ENCODE assay signal across 11 mouse cellular contexts in the genomic region with DNA sequence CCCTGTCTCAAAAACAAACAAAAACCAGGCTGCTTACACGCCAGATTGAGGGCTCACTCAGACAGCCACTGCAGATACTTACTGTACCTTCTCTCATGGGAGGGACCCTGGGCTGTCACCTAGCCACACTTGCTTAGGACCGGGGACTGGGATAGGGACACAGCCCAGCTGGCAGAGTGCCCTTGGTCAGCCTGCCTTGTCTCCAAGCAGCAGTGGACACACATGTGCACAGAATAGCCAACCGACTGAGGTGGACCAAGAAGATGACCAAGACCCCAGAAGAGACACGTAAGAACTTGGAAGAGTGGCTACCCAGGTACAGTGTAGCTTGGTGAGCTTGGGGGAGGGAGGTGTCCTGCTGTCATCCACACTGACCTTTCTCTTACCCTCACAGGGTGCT. TPM values are rescaled to one million over a fixed set of nuclear protein-coding genes. Genes with fewer than 3 reads are reported as not detected.
DNase-seq lines count a peak whose midpoint lies in the region; ATAC-seq lines count a peak whose summit lies in the region.
"Had no signal": no experiment of that assay in that cellular context is flagged by ENCODE, and none has a peak within 500 bp of the region (broad histone marks: within the 10 kb centered on the region; RNA-seq: fewer than 3 reads in every experiment).

No protein-coding gene starts in this region.

- no peak overlapping the region for H3K4me2 ChIP-seq in kidney, embryonic 16.5 days (replicated peaks; ENCODE audit: low read depth, low read length)
- H3K4me2 ChIP-seq in heart, embryonic 16.5 days (ENCODE audit: low read depth, low read length) = no peak overlapping the region
- H3K4me2 ChIP-seq in stomach, embryonic 14.5 days (replicated peaks; ENCODE audit: low read depth, low read length) = no peak overlapping the region
- H3K4me2 ChIP-seq: liver, embryonic 11.5 days; neural tube, embryonic 12.5 days had no signal

- DNase-seq in kidney, adult 18-20 months = no peak
- DNase-seq in kidney, postnatal 4 days = peak; percentile 46 to 61
- no peak for DNase-seq in embryo, embryonic 9.5 days (ENCODE audit: extremely low spot score)
- DNase-seq in thymus, postnatal 25 days = no peak

- no peaks in the 10 kb centered on the region for H3K9me3 ChIP-seq in kidney, embryonic 16.5 days (ENCODE audit: low read length)
- H3K9me3 ChIP-seq in heart, embryonic 16.5 days (replicated peaks; ENCODE audit: control insufficient read depth, low read length) = no peaks in the 10 kb centered on the region
- no peaks in the 10 kb centered on the region for H3K9me3 ChIP-seq in stomach, embryonic 14.5 days (ENCODE audit: control insufficient read depth, low read depth, low read length)
- H3K9me3 ChIP-seq: neural tube, embryonic 12.5 days had no signal

- H3K9ac ChIP-seq in kidney, embryonic 16.5 days (replicated peaks; ENCODE audit: low read length) = no peak overlapping the region
- no peak overlapping the region for H3K9ac ChIP-seq in heart, embryonic 16.5 days (ENCODE audit: low read length)
- H3K9ac ChIP-seq in stomach, embryonic 14.5 days (replicated peaks; ENCODE audit: low read depth, low read length) = no peak overlapping the region
- H3K9ac ChIP-seq: neural tube, embryonic 12.5 days had no signal

- no peaks in the 10 kb centered on the region for H3K27me3 ChIP-seq in kidney, embryonic 16.5 days (ENCODE audit: insufficient read depth, low read length)
- H3K27me3 ChIP-seq in heart, embryonic 16.5 days (ENCODE audit: control insufficient read depth, insufficient read depth, low read length) = 0 out of 2 replicates have a peak, but pooled peaks cover 3% of the 10 kb centered on the region
- H3K27me3 ChIP-seq in stomach, embryonic 14.5 days (ENCODE audit: control insufficient read depth, insufficient read depth, low read length) = no peaks in the 10 kb centered on the region
- H3K27me3 ChIP-seq: neural tube, embryonic 12.5 days had no signal

- no peak for ATAC-seq in kidney, embryonic 16.5 days (ENCODE audit: low FRiP score, low TSS enrichment)
- no peak for ATAC-seq in heart, embryonic 16.5 days (replicated peaks; ENCODE audit: extremely low read depth, insufficient read depth, low FRiP score)
- 0 out of 2 replicates have a peak, but pooled peaks have one; percentile 7 for ATAC-seq in stomach, embryonic 14.5 days (ENCODE audit: insufficient number of reproducible peaks, insufficient read depth, low FRiP score, low read depth)
- ATAC-seq: forebrain, embryonic 14.5 days had no signal

- H3K4me1 ChIP-seq in kidney, embryonic 16.5 days (ENCODE audit: insufficient read depth, low read length) = peaks cover 22% of the 10 kb centered on the region
- peaks cover 20% of the 10 kb centered on the region for H3K4me1 ChIP-seq in heart, embryonic 16.5 days (ENCODE audit: control insufficient read depth, insufficient read depth, low read length)
- H3K4me1 ChIP-seq in stomach, embryonic 14.5 days (ENCODE audit: control insufficient read depth, insufficient read depth, low read length) = peaks cover 19% of the 10 kb centered on the region; the same call in 1 of the 2 replicates

- no peak overlapping the region for H3K4me3 ChIP-seq in kidney, embryonic 16.5 days (ENCODE audit: low read length)
- no peak overlapping the region for H3K4me3 ChIP-seq in heart, embryonic 16.5 days (ENCODE audit: low read length)
- no peak overlapping the region for H3K4me3 ChIP-seq in stomach, embryonic 14.5 days (ENCODE audit: low read depth, low read length)
- H3K4me3 ChIP-seq: neural tube, embryonic 12.5 days had no signal

- H3K27ac ChIP-seq in kidney, embryonic 16.5 days (ENCODE audit: low read length) = peak overlapping the region; percentile 33
- peak overlapping the region; percentile 54 for H3K27ac ChIP-seq in heart, embryonic 16.5 days (ENCODE audit: low read length)
- peak overlapping the region; percentile 85 for H3K27ac ChIP-seq in stomach, embryonic 14.5 days (ENCODE audit: low read length)

- peaks cover 13% of the 10 kb centered on the region for H3K36me3 ChIP-seq in kidney, embryonic 16.5 days (ENCODE audit: insufficient read depth, low read length)
- H3K36me3 ChIP-seq in heart, embryonic 16.5 days (ENCODE audit: control insufficient read depth, insufficient read depth) = no peaks in the 10 kb centered on the region
- peaks cover 6% of the 10 kb centered on the region; the same call in 1 of the 2 replicates for H3K36me3 ChIP-seq in stomach, embryonic 14.5 days (ENCODE audit: control insufficient read depth, insufficient read depth, low read length)
- H3K36me3 ChIP-seq: neural tube, embryonic 12.5 days had no signal

- 78% methylated on average over 4 of the region's 4 CpGs for WGBS in kidney, embryonic 16.5 days
- 76% methylated on average over 4 of the region's 4 CpGs for WGBS in heart, embryonic 16.5 days
- WGBS in stomach, embryonic 14.5 days = 79% methylated on average over 4 of the region's 4 CpGs

RNA-seq across cellular contexts. Expression of a gene that starts 5.7 kb away (rescaled TPM):
- 23.1 TPM in 2 replicates for polyA plus RNA-seq in kidney, embryonic 16.5 days (2015; fragmentation: Nextera tagmentation; extraction: Ambion mirVana)
- polyA plus RNA-seq in heart, embryonic 16.5 days (2015; fragmentation: Nextera tagmentation; extraction: Ambion mirVana) = 11.2 and 12.7 TPM in 2 replicates
- 18.1 and 19.6 TPM in 2 replicates for polyA plus RNA-seq in stomach, embryonic 14.5 days (2014; fragmentation: Nextera tagmentation; extraction: Ambion mirVana)

RNA-seq across cellular contexts. Expression of a gene that starts 5.8 kb away (rescaled TPM):
- polyA plus RNA-seq in kidney, embryonic 16.5 days (2015; fragmentation: Nextera tagmentation; extraction: Ambion mirVana) = 72.8 and 77.0 TPM in 2 replicates
- 48.1 and 53.3 TPM in 2 replicates for polyA plus RNA-seq in heart, embryonic 16.5 days (2015; fragmentation: Nextera tagmentation; extraction: Ambion mirVana)
- polyA plus RNA-seq in stomach, embryonic 14.5 days (2014; fragmentation: Nextera tagmentation; extraction: Ambion mirVana) = 57.1 and 57.7 TPM in 2 replicates

RNA-seq across cellular contexts. Expression of a gene that starts 11.9 kb away (rescaled TPM):
- polyA plus RNA-seq in kidney, embryonic 16.5 days (2015; fragmentation: Nextera tagmentation; extraction: Ambion mirVana) = 116 and 120 TPM in 2 replicates
- 50.8 and 63.9 TPM in 2 replicates for polyA plus RNA-seq in heart, embryonic 16.5 days (2015; fragmentation: Nextera tagmentation; extraction: Ambion mirVana)
- 44.9 and 47.7 TPM in 2 replicates for polyA plus RNA-seq in stomach, embryonic 14.5 days (2014; fragmentation: Nextera tagmentation; extraction: Ambion mirVana)

RNA-seq across cellular contexts. Expression of a gene that starts 20.0 kb away (rescaled TPM):
- polyA plus RNA-seq in kidney, embryonic 16.5 days (2015; fragmentation: Nextera tagmentation; extraction: Ambion mirVana) = 0.37 TPM in 1 of 2 replicates, not detected in the other
- 0.62 TPM in 1 of 2 replicates, not detected in the other for polyA plus RNA-seq in heart, embryonic 16.5 days (2015; fragmentation: Nextera tagmentation; extraction: Ambion mirVana)
- polyA plus RNA-seq in stomach, embryonic 14.5 days (2014; fragmentation: Nextera tagmentation; extraction: Ambion mirVana) = 0.42 and 0.90 TPM in 2 replicates
- polyA plus RNA-seq: forebrain, embryonic 14.5 days; heart, embryonic 14.5 days; neural tube, embryonic 12.5 days had no signal

RNA-seq across cellular contexts. Expression of a gene that starts 31.3 kb away (rescaled TPM):
- 19.7 and 22.7 TPM in 2 replicates for polyA plus RNA-seq in kidney, embryonic 16.5 days (2015; fragmentation: Nextera tagmentation; extraction: Ambion mirVana)
- 11.9 and 17.0 TPM in 2 replicates for polyA plus RNA-seq in heart, embryonic 16.5 days (2015; fragmentation: Nextera tagmentation; extraction: Ambion mirVana)
- polyA plus RNA-seq in stomach, embryonic 14.5 days (2014; fragmentation: Nextera tagmentation; extraction: Ambion mirVana) = 24.8 and 26.5 TPM in 2 replicates

Comparison
In these comparisons a context has a peak if more than half of its experiments do, and no peak if none do; other contexts are left out.
1. DNase-seq: peak in kidney, postnatal 4 days (2 of 2); none in kidney, adult 18-20 months (single experiment), embryo, embryonic 9.5 days (single experiment) and thymus, postnatal 25 days (single experiment).
2. H3K27ac ChIP-seq: peak in every context shown above with its lines; median percentile 85 in stomach, embryonic 14.5 days; 54 in heart, embryonic 16.5 days; 33 in kidney, embryonic 16.5 days.